Mouse (Mus musculus) erythroblast, embryonic 14.5 days (primary cell): Measurements from ENCODE around the gene Arfgef3.

Source experiments
- GATA1 ChIP-seq: IDR thresholded peaks from 2 replicates; pipeline ENCODE4 v1.6.1; 2012; ENCODE audit warnings: low read length, inconsistent platforms, mixed read lengths
- TAL1 ChIP-seq: IDR thresholded peaks from 3 replicates; pipeline ENCODE4 v1.6.1; 2012; ENCODE audit warnings: low read length, inconsistent platforms, mixed read lengths

DNA sequence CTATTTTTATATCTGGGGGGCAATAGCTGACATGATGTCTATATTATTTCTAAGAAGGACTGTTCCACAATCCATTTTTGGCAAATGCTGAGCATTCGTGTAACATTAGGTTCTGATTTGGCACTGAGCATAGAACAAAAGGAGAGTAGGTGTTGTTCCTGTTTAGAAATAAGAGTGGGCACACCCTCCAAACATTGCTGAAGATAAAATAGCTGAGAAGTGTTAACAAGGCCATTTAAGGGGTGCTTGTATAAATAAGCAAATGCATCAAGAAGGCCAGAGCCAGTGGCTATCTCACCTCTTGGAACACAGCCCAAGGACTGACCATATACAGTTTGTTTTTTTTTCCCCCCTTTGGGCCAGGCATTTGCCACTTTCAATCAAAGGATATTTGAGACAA, 35.1 kb downstream of the Arfgef3 start:
- TF ChIP-seq TAL1 (no peak), GATA1 (no peak)
